Mouse (Mus musculus): Measurements from ENCODE around the gene Zfp553. TPM values are rescaled to one million over a fixed set of nuclear protein-coding genes. Genes with fewer than 3 reads are reported as not detected.
A peak's percentile ranks its signal among the peaks of the same experiment; 100 is the strongest.

Zfp553 gene
- polyA plus RNA-seq, 1 experiment: 6.6 TPM

DNA sequence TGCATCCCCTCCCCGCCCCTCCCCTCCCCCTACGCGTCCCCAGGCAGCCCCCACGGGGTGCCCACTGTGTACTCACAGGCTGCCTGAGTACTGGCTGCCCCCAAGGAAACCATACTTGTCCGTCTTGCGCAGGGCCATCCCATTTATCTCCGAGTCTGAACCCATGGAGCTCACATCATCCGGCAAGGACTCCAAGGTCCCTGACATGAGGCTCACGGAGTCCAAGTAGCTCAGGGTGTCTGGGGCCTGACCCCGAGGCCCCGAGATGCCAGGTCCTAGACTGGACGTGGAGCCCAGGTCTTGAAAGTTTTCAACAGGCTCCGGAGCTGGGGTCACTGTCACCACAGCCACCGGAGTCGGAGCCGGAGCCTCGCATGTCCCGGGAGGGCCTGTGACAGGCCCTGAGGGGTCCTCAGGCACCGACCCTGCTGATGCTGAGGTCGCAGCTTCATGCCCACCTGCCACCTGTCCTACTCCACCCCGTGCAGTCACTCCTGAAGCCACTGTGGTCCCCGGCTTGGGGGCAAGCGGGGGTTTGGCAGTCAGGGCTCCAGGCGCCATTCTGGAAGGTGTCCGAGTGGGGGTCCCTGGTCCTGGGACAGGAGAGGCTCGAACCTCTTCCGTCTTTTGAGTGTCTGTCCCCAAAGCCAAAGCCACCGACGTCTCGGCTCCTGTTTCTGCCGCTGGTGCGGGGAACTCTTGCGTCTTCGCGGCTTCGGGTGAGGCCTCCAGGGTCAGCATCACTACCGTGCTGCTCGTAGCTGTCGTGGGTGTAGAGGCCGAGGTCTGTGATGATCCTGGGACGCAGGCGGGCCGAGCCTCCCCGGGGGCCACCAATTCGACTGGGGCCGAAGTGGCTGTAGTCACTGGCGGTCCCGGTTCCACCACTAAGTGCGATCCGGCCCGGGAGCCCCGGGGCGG, 25.2 kb upstream of the Zfp553 start:
- under 1% methylated on average over 53 of the region's 53 CpGs for WGBS
- TF ChIP-seq POLR2A (IDR thresholded peaks at IDR 0.05; ENCODE audit: borderline replicate concordance, control insufficient read depth, low read depth, low read length): peak; percentile 13; the same call in 1 of the 2 replicates
- no peak for TF ChIP-seq CTCF (IDR thresholded peaks at IDR 0.05; ENCODE audit: control insufficient read depth, insufficient read depth, low read length)
- peaks cover 2% of the 10 kb centered on the region; the same call in 1 of the 2 replicates for H3K4me1 ChIP-seq (ENCODE audit: control insufficient read depth, insufficient read depth, low read length)
- H3K27ac ChIP-seq (ENCODE audit: control insufficient read depth, insufficient read depth, low read depth, low read length, poor library complexity): peak overlapping the region; percentile 95
- H3K4me3 ChIP-seq (replicated peaks; ENCODE audit: control insufficient read depth, low read depth, low read length): peak overlapping the region; percentile 68

DNA sequence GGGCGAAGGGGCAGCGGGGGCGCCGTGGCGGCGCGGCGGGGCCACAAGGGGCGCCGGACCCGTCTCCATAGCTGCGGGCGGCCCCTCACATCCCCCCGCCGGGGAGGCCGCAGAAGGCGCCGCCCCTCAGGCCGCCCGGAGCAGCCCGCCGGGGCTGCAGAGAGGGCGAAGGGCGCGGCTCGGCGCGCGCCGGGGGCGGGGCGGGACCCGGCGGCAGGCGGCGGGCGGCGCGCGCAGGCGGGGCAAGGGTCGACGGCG, 24.6 kb upstream of the Zfp553 start, which contains the start of gene Tbc1d10b:
Gene Tbc1d10b (minus strand): TSS at position 174 of the 258 bp plus-strand sequence.
- H3K4me1 ChIP-seq (ENCODE audit: control insufficient read depth, insufficient read depth, low read length): peaks cover 2% of the 10 kb centered on the region; the same call in 1 of the 2 replicates
- peak within 1 kb of the TSS; percentile 95 for H3K27ac ChIP-seq (ENCODE audit: control insufficient read depth, insufficient read depth, low read depth, low read length, poor library complexity)
- TF ChIP-seq POLR2A (IDR thresholded peaks at IDR 0.05; ENCODE audit: borderline replicate concordance, control insufficient read depth, low read depth, low read length) (peak; percentile 12; the same call in 1 of the 2 replicates), CTCF (IDR thresholded peaks at IDR 0.05; ENCODE audit: control insufficient read depth, insufficient read depth, low read length) (no peak)
- WGBS: under 1% methylated on average over 44 of the region's 44 CpGs
- peak within 1 kb of the TSS; percentile 68 for H3K4me3 ChIP-seq (replicated peaks; ENCODE audit: control insufficient read depth, low read depth, low read length)

DNA sequence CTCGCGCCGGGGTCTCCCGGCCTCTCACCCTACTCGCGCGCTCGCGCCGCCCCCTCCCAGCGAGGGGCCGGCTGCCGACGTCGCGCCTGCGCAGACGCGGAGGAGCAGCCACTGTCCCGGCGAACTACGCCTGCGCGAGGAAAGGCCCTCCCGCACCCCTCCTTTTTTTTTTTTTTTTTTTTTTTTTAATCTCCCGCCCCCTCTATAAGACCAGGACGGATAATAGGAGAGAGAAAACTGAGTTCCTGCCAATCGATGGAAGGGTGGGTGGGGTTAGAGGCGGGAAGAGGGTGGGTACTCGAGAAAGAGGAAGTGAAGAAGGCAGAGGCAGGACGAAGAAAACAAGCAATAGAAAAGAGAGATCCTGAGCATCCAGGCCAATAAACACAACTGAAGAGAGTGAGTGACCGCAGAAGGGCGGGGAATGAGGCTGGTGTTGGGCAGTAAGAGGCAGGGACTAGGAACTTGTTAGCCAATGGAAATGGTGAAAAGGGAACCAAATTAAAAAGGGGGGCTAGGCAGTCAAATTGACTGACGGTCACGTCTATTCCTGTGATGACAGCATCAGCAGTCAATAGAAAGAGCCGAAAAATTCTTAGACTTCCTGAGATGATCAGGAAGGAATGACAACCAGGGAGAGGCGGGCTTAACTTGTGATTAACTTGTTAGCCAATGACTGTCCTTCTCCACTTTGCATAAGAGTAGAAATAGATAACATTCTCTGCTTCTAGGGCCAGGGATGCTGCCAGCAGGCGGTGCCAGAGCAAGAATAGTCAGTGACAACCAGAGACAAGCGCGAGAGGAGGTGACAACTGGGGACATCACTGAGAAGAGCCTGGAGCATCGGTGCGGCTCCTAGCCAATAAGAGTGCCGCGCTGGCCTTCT, 24.1 kb upstream of the Zfp553 start, which contains the start of gene Mylpf:
Gene Mylpf (plus strand): TSS at position 338 of the 886 bp plus-strand sequence.
- Histone ChIP-seq H3K4me1 (ENCODE audit: control insufficient read depth, insufficient read depth, low read length) (peaks cover 2% of the 10 kb centered on the region; the same call in 1 of the 2 replicates), H3K27ac (ENCODE audit: control insufficient read depth, insufficient read depth, low read depth, low read length, poor library complexity) (peak within 1 kb of the TSS; percentile 95), H3K4me3 (replicated peaks; ENCODE audit: control insufficient read depth, low read depth, low read length) (peak within 1 kb of the TSS; percentile 68)
- peak; percentile 83 for TF ChIP-seq CTCF (IDR thresholded peaks at IDR 0.05; ENCODE audit: control insufficient read depth, insufficient read depth, low read length)
- peak; percentile 73 for TF ChIP-seq POLR2A (IDR thresholded peaks at IDR 0.05; ENCODE audit: borderline replicate concordance, control insufficient read depth, low read depth, low read length)
- under 1% methylated on average over 43 of the region's 44 CpGs for WGBS

DNA sequence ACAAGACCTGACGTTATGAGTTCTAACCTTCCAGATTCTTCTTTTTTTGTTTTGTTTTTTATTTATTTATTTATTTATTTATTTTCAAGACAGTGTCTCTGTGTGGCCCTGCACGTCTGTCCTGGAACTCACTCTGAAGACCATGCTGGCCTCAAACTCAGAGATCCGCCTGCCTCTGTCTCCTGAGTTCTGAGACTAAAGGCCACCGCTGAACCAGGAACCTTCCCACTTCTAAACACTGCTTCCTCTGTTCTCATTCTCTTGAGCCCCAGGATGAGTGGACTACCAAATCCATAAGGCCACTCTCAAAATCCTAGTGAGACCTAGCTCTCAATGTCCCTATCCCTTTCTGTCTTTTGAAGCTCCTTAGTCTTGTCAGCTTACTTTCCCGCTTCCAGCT, 23.0 kb upstream of the Zfp553 start:
- Histone ChIP-seq H3K27ac (ENCODE audit: control insufficient read depth, insufficient read depth, low read depth, low read length, poor library complexity) (peak overlapping the region; percentile 60), H3K4me1 (ENCODE audit: control insufficient read depth, insufficient read depth, low read length) (peaks cover 2% of the 10 kb centered on the region; the same call in 1 of the 2 replicates), H3K4me3 (replicated peaks; ENCODE audit: control insufficient read depth, low read depth, low read length) (no peak overlapping the region)
- 75% methylated on average over 5 of the region's 5 CpGs for WGBS
- TF ChIP-seq CTCF (IDR thresholded peaks at IDR 0.05; ENCODE audit: control insufficient read depth, insufficient read depth, low read length) (no peak), POLR2A (IDR thresholded peaks at IDR 0.05; ENCODE audit: borderline replicate concordance, control insufficient read depth, low read depth, low read length) (no peak)

DNA sequence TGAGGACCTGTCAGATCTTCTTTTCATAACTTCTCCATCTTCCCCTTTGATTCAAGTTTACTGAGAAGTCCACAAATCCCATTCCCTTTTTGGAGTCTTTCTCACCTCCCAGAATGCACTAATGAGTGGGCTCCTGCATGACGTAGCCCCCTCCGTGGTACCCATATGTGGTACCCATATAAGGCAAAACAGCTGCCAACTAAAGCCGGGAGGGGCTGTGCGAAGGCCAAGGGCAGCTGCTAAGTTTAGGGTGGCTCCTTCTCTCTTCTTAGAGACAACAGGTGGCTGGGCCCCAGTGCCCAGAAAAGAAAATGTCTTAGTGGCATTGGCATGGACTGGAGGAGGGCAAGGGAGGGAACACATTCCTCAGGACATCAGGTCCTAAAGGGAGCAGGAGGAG, 22.6 kb upstream of the Zfp553 start:
- no peak for TF ChIP-seq POLR2A (IDR thresholded peaks at IDR 0.05; ENCODE audit: borderline replicate concordance, control insufficient read depth, low read depth, low read length)
- no peak for TF ChIP-seq CTCF (IDR thresholded peaks at IDR 0.05; ENCODE audit: control insufficient read depth, insufficient read depth, low read length)
- H3K4me3 ChIP-seq (replicated peaks; ENCODE audit: control insufficient read depth, low read depth, low read length): no peak overlapping the region
- H3K27ac ChIP-seq (ENCODE audit: control insufficient read depth, insufficient read depth, low read depth, low read length, poor library complexity): peak overlapping the region; percentile 60
- peaks cover 2% of the 10 kb centered on the region; the same call in 1 of the 2 replicates for H3K4me1 ChIP-seq (ENCODE audit: control insufficient read depth, insufficient read depth, low read length)
- 76% methylated on average over 4 of the region's 4 CpGs for WGBS

DNA sequence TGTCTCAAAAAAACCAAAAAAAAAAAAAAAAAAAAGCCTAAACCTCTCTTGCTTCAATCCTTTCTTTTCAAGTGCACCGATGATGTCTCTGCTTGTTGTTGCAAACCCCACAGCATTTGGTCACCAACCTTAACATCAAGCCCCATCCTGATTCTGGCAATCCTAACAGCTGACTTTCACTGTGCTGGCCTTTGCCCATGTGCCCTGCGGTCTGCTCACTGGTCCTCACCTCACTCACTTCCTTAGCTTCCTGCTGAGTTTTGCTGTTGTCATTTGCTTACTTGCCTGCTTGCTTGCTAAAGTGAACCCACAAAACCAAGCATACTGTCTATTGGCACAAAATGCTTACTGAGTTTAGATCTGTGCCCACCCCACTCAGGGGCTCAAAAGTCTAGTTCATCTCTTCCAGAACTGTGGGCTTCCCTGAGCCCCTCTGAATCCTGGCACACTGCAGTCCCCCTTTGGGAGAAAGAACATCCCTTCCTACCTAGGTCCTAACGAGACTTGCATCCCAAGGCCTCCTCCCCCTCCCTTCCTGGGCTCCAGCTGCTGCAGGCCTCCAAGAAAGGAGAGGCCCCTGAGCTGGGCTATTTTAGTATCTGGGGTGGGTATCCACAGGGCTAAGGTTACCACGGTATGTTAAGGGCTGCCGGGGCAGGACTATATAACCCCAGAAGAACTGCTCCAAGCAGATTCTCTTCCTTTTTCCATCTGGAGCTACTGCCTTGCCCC, 21.7 kb upstream of the Zfp553 start:
- WGBS: 28% methylated on average over 5 of the region's 5 CpGs
- TF ChIP-seq CTCF (IDR thresholded peaks at IDR 0.05; ENCODE audit: control insufficient read depth, insufficient read depth, low read length): no peak
- TF ChIP-seq POLR2A (IDR thresholded peaks at IDR 0.05; ENCODE audit: borderline replicate concordance, control insufficient read depth, low read depth, low read length): no peak
- Histone ChIP-seq H3K4me1 (ENCODE audit: control insufficient read depth, insufficient read depth, low read length) (peaks cover 2% of the 10 kb centered on the region; the same call in 1 of the 2 replicates), H3K4me3 (replicated peaks; ENCODE audit: control insufficient read depth, low read depth, low read length) (no peak overlapping the region), H3K27ac (ENCODE audit: control insufficient read depth, insufficient read depth, low read depth, low read length, poor library complexity) (peak overlapping the region; percentile 34)

DNA sequence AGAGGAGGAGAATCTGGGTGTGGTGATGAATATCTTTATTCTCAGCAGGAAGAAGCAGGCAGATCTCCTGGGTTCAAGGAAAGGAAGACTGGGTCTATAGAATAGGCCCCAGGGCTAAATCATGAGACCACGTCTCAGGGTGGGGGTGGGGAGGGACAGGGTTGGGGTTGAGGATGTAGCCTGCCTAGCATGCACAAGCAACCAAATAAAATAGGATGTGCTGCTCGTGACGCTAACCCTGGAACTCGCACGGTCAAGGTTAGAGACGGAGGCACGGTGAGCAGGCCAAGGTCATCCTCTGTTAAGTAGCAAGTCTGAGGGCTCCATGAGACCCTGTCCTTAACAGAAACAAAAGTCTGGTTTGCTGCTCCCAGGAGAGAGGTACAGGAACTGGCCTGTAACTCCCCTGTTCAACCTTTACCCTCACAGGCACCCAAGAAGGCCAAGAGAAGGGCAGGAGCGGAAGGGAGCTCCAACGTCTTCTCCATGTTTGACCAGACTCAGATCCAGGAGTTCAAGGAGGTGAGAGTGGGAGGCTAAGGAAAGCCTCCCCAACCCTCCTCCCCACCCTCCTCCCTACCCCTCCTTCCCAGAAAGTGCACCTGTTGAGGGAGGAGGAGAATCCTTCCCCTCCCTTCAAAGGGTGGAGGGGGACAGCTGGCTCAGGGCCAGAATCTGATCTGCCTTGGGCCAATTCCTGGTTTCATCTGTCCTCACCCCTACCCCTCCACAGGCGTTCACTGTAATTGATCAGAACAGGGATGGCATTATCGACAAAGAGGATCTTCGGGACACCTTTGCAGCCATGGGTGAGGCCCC, 20.2 kb upstream of the Zfp553 start:
- H3K4me3 ChIP-seq (replicated peaks; ENCODE audit: control insufficient read depth, low read depth, low read length): no peak overlapping the region
- peaks cover 5% of the 10 kb centered on the region; the same call in 1 of the 2 replicates for H3K4me1 ChIP-seq (ENCODE audit: control insufficient read depth, insufficient read depth, low read length)
- TF ChIP-seq CTCF (IDR thresholded peaks at IDR 0.05; ENCODE audit: control insufficient read depth, insufficient read depth, low read length) (no peak), POLR2A (IDR thresholded peaks at IDR 0.05; ENCODE audit: borderline replicate concordance, control insufficient read depth, low read depth, low read length) (no peak)
- 88% methylated on average over 12 of the region's 12 CpGs for WGBS
- H3K27ac ChIP-seq (ENCODE audit: control insufficient read depth, insufficient read depth, low read depth, low read length, poor library complexity): no peak overlapping the region

Data from bone marrow, adult 2 months (tissue).